Mouse (Mus musculus): ENCODE measurements around the gene Spa17.

The Spa17 gene

GRCm38 (mm10) chr9:37556366-37556765 is 57.2 kb downstream of the Spa17 start:
- no peak for DNase-seq

- DNase-seq = no peak
Measured at GRCm38 (mm10) chr9:37554838-37555748, 58.4 kb downstream of the Spa17 start, which contains the start of gene Siae. Gene Siae, plus strand, starts transcription at chr9:37555698.

DNA sequence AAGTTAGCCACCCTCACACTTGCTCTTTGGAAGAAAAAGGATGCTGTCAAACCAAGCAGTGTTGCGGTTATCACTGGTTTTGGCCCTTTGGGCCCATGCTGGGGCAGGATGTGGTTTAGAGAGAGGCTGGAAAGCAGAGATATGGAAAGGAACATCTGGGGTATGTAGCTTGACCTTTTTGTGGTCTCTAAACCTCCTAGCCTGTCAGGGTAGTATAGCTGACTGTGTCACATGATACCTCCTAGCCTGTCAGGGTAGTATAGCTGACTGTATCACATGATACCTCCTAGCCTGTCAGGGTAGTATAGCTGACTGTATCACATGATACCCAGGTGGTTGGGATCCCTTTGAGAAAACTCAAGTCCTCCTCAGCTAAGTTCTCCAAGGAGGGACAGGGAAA is 59.2 kb downstream of the Spa17 start:
- DNase-seq = no peak

Measured in cerebellum, adult 8-10 months (tissue).